Mouse (Mus musculus) bone marrow, adult 2 months (tissue): ENCODE results near the gene Coq10b.

Source experiments
- CTCF ChIP-seq: fragments of 200-500 bp; IDR thresholded peaks from 2 replicates; pipeline ENCODE4 v1.5.1; 2011; ENCODE audit warnings: low read length, control low read depth; ENCODE audit not compliant: control insufficient read depth, insufficient read depth
- POLR2A ChIP-seq: fragments of 200-500 bp; IDR thresholded peaks from 2 replicates; pipeline ENCODE4 v1.6.1; 2011; ENCODE audit warnings: low read depth, mild to moderate bottlenecking, control low read depth, low read length, borderline replicate concordance; ENCODE audit not compliant: control insufficient read depth

GRCm38 (mm10) chr1:55085781-55086366, 33.3 kb downstream of the Coq10b start:
- no peak for TF ChIP-seq POLR2A
- no peak for TF ChIP-seq CTCF
